Mouse (Mus musculus): ENCODE measurements around the gene Padi4.

The Padi4 gene

DNA sequence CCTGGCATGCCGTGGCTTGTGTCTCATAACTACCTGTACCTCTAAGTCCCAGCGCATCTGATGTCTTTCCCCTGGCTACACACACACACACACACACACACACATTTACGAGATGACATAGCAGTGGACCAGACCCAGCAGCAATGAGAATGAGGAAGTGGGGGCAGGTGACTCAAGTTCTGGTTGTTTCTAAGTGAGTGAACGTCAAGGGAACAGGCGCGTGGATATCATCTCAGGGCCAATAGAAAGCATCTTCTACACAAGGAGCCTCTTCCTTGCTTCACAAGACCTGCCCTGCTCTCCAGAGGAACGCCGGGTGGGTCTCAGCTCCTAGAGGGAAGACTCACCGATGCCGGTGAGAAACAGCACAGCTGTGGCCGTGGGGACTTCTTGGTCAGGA lies 33.4 kb downstream of the Padi4 start:
- no peak for DNase-seq (ENCODE audit: low read depth)

DNA sequence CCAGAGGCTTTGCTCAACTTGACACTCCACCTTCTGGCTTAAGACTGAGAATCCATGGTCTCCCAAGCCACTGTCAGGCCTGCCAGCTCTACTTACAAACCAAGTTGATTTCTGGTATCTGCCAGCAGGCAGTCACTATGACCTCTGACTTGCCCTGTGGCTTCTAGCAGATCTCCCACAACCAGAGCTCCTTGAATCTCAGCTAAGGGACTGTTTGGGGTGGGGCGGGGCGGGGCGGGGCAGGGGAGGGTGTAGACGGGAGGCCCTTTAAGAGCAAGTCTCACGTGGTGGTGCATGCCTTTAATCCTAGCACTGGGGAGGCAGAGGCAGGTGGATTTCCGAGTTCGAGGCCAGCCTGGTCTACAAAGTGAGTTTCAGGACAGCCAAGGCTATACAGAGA lies 41.2 kb downstream of the Padi4 start:
- no peak for DNase-seq (ENCODE audit: low read depth)

DNA sequence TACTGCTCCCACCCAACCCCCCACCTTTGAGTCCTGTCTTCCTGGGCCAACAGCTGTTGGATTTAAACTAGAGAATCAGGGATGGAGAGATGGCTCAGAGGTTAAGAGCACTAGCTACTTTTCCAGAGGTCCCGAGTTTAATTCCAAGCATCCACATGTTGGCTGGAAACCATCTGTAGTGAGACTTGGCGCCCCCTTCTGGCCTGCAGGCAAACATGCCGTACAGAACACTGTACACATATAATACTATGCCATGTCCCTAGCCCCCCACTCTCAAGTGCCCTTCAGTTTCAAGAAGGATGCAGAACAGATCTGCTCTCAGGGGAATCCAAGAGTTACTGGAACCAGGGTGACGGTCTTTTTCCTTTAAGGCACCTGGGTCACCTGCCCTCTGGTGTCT lies 42.4 kb downstream of the Padi4 start:
- peak; percentile 36 for DNase-seq (ENCODE audit: low read depth)

DNA sequence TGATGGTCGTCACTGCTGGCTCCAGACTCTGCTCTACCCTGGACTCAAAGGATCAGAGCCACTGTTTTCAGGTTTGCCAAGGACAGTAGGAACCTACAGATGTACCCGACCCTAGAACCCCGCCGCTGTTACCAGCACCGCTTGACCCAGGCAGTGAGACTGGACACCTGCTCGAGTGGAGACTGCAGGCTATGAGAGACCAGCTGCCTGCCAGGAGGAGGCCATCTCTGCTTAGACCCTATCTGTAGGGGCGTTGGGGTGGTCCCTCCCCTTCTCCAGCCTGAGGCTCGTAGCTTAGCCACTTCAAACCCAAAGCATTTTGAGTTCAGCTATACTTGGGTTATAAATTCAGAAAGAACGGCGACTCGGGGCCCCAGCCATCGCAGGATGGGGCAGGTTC lies 47.1 kb downstream of the Padi4 start:
- no peak for DNase-seq (ENCODE audit: low read depth)

DNA sequence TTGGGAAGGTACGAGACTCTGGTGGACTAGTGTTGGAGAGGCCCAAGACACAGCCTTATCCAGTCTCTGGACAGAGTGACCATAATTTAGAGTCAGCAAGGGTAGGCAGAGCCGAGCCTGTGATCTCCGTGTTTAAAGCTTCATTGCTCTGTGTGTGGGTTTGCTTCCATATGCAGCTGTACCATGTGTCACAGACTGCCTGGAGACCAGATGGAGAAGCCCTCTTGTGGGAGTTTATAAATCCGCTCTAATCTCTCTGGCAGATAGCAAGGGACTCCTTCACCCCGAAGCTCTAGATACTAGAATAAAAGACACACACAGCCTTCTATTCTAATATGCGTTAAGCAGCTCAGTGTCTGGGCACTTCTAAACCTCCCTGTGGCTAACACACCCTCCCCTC lies 49.3 kb downstream of the Padi4 start:
- no peak for DNase-seq (ENCODE audit: low read depth)

DNA sequence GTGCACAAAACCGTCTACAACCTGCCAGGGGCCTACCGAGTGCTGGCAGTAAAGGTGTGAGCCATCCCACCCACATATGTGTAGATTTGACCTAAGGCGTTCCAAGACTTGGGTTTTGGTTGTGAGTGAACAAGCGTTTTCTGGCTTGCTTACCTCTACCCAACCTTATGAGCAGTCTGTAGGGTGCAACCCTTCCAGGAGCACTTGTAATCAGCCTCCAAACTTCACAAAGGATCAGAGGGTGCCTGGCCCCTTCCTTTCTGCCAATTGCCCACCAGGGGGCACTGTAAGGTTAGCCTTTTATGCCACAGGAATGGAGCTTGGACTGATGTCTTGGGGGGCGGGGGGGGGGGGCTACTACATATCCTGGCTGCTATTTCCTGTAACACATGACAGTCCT lies 50.2 kb downstream of the Padi4 start:
- peak; percentile 70 for DNase-seq (ENCODE audit: low read depth)

DNA sequence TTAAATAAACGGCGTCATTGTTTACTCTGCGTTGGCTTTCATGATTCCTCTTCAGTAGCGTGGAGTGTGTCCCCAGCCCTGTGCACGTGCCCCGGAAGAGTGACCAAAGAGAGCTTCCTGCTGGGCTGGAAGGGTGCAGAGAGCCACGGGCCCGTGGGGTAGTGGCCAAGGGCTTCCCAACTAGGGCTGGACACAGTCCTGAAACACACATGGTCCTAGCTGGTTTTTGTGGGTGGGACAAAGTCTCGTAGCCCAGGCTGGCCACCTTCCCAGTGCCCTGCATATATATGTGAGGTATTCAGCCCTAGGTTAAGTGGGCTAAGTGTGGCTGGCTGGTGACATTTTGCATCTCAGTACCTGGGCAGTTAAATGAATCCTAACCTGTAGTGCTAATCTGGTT lies 50.8 kb downstream of the Padi4 start:
- DNase-seq (ENCODE audit: low read depth) = no peak

DNA sequence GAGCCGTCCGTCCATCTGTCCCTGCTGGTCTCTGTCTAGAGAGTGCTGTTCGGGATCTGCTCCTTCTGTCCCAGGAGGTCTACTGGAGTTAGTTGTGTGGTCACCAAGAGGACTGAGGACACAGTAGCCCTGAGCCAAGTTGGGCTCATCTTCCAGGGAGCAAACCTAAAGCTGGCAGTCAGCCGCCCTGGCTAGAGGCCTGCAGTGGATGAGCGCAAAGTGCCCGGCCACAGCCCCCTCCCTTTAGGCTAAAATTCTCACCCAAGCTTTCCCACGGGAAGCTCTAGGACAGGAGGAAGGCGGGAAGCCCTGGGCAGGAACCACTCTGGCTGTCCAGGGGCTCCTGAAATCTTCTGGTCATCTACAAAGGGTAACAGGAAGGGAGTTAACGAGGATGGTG lies 51.3 kb downstream of the Padi4 start:
- no peak for DNase-seq (ENCODE audit: low read depth)

DNA sequence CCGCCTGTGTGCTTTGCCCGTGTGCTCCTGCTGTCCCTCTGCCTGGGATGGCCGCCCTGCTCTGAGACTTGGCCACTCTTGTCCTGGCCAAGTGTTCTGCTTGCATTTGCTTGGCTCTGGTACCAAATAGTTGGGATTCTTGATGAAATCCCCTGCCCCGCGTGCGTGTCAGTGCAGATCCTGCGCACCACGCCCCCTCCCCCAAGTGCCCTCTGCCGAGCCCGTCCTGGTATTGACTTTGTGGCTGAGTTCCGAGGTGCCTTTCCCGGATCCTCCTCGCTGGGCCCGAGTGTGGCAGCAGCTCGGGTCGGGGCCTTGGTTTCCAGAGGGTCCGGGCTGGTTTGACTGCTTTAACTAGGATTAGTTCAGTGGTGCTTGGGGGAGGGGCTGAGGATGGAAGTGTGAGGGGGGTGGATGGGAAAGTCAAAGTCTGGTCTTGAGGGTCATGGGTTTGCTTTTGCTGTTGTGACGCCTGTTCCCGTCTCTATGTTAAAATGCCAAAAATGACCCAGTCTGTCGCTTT lies 52.0 kb downstream of the Padi4 start:
- no peak for DNase-seq (ENCODE audit: low read depth)

DNA sequence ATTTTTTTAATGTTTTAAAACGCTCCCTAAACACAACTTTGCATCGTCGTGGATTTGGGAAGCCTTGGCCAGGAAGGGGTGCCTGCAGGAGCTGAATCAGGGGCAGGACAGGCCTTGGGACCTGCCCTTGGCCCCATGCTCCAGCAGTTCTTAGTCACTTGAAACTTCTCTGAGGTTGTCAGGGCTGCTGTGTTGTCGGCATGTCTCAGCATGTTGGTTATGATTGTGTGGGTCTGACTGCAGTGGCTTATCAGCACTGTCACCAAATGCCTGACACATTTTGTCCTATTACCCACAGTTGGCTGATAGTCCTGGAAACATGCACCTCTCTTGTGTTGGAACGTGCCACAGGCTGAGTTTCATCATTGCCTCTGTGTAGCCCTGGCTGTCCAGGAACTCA lies 53.9 kb downstream of the Padi4 start:
- DNase-seq (ENCODE audit: low read depth) = no peak

DNA sequence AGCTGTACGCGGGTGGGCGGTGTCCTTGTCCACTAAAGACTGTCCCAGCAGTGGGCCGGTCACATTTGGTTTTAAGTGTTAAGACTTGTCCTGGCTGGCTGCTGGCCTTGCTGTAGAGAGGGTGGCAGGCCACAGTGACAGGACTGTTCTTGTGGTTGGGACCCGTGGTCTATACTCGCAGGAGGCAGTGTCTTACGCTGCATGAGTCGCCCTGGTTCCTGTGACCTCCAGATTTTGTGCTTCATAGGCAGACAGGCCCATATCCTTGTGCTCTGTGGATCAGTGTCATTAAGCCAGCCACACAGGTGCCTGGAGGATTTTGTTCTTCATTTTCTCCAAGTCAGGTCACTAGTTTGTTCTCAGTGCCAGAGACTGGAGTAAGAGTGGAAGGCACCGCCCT lies 55.6 kb downstream of the Padi4 start:
- DNase-seq (ENCODE audit: low read depth) = no peak

DNA sequence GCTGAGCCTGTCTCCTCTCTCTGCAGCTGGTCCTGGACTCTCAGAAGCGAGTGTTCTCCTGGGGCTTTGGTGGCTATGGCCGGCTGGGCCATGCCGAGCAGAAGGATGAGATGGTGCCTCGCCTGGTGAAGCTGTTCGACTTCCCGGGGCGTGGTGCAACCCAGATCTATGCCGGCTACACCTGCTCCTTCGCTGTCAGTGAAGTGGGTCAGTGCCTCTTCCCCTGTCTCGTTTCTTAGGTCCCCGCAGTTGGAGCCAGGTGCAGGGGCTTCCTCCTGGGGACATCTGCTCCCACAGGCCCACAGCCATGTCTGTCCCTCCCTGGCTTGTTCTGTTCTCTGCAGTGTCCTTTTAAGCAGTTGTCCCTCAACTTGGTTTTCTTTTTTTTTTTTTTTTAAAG lies 57.0 kb downstream of the Padi4 start:
- DNase-seq (ENCODE audit: low read depth) = no peak

DNA sequence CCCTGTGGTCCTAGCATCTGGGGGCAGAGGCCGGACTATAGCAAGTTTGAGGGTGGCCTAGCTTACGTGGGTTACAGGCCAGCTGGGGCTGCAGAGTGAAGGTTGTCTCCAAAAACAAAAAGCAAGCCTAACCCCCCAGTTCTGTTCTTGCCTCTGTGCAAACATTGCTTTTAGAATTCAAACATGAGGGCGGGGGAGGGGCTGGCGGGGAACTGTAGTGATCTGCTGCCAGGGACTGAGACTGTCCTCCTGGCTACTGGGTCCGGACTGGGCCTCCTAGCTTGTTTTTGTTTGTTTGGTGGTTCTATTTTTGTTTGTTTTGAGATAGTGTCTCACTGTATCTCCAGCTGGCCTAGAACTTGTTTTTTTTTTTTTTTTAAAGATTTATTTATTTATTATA lies 59.5 kb downstream of the Padi4 start:
- no peak for DNase-seq (ENCODE audit: low read depth)

DNA sequence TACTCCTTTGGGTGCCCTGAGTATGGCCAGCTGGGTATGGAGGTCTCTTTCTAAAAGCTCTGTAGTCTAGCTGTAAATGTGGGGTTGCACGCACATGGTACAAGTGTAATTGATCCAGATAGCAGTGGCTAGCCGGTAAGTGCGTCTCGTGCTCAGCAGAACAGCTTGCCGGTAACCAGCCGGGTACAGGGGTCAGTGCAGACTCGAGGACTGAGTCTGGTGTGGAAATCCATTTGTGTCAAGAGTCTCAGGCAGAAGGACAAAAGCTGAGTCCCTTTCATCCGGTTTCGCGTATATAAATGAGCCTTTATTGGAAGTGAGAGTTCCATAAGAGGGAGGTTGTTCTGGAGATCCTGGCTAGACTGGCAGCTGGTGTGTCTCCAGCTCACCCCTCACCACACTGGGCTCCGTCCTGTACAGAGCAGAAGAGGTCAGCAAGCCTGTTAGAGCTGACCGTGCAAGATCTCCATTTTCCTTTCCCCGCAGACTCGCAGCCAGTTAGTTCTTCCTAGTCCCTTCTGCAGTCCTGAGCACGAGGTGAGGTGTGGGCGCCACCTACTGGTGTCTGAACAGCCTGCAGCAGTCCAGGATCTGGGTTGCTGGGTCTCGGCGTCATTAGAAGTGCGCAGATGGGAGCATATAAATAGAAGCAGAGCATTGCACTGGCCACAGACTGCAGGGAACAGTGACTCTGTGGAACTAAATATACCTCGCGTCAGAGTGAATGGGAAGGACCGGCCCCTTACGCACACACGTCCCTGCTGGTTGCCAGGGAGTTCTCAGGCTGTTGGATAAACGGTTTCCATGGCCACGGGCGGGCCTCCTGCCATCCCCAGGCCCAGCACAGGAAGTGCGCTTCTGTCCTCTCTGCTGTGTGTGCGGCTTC lies 60.3 kb downstream of the Padi4 start:
- peak; percentile 90 for DNase-seq (ENCODE audit: low read depth)

DNA sequence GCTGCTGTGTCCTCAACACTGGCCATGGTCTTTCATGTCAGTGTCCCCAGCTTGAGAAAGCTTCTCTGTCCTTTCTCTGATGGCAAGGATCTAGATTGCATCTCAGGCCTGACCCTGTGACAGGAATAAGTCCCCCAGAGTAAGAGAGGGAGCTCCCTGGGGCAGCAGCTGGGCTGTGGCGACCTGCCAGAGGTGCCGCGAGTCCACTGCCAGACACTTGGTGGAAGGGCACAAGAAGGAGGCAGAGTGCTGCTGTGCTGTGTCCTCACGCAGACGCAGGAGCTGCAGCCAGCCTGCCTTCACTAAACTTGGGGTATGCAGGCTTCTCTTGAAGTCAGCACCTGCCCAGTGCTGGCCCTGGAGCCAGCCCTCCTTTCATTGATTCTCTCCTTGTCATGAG lies 62.7 kb downstream of the Padi4 start:
- no peak for DNase-seq (ENCODE audit: low read depth)

DNA sequence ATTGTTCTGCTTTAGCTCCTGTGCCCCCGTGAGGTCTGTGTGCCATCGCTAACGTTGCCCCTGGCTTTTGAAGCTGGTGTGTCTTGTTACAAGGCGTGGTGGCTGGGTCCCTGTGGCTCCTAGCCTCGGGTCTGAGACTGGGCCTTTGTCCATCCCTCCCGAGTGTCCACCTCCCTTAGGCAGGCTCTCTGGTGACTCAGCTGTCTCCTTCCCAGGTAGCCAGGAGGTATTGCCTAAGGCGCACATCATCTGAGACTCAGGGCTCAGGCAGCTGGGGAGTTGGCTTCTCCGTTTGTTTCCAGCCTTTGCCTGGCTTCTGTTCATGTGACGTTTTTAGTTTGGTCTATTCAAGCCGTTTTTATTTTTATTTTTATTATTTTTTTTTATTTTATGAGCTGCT lies 63.3 kb downstream of the Padi4 start:
- no peak for DNase-seq (ENCODE audit: low read depth)

DNA sequence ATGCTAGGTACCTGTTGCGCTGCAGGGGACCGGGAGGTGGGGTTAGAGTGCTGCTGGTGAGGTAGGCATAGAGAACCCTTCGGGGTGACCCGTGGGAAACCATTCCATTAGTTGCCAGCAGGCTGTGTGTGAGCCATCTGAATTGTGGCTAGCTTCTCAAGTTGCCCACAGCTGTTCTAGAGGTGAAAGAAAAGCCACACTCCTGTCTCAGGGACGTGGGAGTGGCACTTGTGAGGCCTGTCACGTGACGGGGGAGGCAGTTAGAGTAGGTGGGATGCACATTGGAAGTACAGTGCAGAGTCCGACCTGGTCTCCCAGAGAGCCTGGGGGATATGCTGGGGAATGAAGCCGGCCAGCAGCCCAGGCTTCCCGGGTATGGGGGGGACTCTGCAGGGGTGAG lies 64.4 kb downstream of the Padi4 start:
- no peak for DNase-seq (ENCODE audit: low read depth)

DNA sequence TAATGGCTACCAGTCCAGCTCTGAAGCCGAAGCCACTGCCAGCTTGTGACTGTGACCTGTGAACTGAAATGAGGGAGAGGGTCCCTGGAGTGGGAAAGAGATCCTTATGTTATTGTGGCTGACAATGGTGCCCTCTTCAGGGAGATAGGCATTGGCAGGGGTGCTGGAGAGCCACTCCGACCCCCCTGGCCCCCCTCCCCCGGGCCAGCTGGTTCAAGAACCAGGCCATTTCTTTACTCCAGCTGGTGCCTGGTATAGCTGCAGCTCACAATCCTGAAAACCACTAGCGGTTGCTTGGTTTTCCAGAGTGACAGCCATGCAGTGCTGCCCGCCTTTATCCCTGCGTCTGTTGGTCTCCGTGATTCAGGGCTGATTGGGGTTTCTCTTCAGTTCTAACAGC lies 64.9 kb downstream of the Padi4 start:
- no peak for DNase-seq (ENCODE audit: low read depth)

DNA sequence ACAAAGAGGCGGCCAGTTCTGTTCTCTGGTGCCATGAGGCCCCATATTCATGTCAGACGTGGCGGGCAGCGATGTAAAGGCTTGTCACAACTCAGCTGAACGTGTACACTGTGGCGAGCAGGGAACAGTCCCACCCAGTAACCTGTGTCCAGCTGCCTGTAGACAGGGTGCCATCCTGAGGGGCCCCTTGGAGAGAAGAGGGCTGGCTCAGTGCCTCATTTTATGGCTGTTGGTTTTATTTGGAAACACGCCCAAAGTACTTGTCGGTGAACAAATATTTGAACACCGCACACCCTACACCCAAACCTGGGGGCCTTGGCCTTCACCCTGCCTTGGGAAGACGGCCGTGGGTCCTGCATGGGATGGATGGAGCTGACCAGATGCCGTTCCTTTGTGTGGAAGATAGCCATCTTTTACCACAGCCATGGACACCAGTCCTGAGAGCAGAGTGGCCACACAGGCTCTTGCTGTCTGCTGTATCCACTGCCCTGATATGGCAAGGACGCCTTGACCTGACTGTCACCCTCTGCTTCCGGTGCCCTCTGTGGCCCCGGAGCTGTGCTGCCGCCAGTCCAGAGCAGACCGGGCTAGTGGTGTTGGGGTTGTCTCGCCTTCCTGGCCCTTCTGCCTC lies 65.6 kb downstream of the Padi4 start:
- no peak for DNase-seq (ENCODE audit: low read depth)

DNA sequence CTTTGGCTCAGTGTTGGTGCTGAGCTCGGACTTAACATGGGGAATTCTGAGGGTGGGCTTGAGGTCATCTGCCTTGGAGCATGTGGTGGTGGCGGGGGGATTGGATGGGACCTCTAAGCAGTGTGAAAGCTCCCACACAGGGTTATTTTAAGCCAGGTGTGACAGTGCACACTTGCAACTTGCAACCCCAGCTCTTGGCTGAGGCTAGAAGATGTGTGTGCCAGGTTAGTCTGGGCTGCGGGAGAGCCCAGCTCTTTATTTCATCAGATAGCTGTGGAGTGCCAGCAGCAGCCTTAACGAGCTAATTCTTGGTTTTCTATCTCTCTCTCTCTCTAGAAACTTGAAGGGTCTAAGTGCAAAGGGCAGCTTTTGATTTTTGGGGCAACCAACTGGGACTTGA lies 66.4 kb downstream of the Padi4 start:
- no peak for DNase-seq (ENCODE audit: low read depth)

DNA sequence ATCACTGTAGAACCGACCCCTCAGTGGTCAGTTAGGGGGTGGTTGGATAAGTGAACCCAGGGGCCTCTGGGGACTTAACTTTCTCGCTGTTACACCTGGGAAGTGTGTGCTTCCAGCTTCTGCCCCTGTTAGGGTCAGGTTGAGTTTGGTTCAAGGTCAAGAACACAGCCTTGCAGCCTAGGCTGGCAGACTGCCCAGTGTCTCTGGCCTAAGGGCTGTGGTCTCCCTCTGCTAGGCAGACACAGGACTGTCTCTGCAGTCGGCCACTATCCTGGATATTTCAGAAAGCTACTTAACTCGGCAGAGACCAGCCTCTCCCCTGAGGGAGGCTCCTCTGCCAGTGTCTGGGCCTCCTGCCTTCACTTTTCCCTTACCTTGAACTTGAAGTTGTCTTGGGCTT lies 69.9 kb downstream of the Padi4 start:
- no peak for DNase-seq (ENCODE audit: low read depth)

DNA sequence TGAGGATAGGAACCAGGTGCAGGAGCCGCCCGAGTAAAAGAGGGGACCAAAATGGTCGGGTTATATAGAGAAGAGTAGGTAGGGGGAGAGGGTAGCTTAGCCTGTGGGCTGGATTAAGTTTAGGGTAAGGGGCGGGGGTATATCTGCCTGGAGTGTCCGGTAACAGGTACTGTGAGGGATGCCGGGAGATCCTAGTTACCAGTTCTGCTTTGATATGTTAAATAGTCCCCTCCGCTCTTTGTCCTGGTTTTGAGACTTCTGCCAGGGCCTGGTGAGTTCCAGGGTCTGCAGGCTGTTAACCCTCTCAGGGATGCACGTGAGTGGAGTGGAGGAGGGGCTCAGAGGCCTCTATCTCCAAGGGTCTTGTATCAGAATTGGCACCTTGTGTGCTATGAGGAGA lies 70.4 kb downstream of the Padi4 start:
- no peak for DNase-seq (ENCODE audit: low read depth)

DNA sequence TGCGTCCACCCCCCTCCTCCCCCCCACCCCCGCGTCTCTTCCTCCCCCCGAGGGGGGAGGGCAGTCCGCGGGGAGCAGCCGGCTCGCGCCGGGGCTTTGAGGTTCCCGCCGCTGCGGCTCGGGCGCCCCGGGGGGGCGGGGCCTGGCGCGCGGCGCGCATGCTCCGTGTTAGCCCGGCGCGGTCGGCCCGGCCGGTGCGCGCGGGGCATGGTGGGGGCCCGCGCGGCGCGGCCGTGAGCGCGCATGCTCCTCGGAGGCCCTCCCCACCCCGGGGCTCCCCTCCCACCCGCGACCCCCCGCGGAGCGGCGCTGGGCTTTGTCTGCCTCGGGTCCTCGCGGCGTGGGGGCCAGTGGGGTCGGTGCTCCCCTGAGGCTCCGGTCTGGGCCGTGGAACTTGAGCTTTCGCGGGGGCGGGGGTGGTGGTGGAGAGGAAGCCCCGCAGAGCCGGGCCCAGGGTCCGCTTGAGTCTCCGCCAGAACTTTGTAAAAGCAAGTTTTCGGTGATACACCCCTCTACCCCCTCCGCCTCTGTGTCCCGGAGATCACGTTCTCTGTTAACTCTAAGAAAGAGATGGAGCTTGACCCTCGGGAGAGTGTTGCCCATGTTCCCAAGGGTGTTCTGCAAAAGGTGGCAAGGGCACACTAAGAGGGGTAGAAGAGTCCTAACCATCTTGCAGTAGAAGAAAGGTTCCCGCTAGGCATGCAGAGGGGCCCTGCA lies 71.3 kb downstream of the Padi4 start:
- DNase-seq (ENCODE audit: low read depth) = peak; percentile 81

All from naive thymus-derived CD4-positive, alpha-beta T cell, adult 2 months (primary cell).